Mouse (Mus musculus): Measurements from ENCODE around the gene Syde2.

Syde2 gene

DNA sequence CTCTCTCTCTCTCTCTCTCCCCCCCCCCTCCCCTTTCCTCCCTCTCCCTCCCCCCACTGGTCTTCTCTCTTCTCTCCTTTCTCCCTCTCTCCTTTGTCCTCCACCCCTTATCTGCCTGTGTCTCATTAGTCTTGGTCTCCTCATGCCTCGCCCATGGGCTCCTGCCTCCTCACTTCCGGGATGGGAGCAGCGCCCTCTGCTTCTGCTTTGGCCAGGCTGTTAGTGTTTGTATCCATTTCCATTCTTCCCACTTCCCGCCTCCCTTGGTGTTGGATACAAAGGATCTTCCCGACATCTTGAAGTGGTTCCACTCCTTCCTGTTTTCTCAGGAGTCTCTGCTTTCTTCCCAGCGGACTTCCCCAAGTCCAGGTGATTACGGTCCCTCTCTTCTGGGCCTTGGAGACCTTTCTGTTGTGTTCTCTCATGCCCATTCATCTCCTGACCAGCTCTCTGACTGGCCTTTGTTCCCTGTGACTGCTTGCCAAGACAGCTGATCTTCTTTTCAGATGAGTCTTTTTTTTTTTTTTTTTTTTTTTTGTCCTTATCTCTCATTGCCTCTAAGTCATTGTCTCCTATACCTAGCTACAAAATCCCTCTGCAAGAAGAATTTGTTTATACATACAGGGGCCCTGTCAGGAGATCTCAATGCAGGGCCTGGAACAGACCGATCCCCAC lies 24.0 kb downstream of the Syde2 start:
- no peak for DNase-seq (ENCODE audit: low spot score)

DNA sequence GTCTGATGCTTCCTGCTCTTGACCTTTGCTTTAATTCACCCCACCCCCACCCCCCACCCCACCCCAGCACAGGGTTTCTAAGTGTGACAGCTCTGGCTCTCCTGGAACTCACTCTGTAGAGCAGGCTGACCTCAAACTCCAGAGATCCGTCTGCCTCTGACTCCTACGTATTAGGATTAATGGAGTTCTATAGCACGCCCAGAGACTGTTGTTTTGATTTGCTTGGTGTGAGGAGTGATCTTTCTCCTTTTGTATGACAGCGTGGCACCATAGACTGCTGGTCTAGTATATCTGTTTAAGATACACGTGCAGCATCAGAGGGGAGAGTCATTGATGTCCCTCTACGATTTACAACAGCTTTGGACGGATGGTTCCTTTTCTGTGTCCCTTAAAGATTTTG lies 25.8 kb downstream of the Syde2 start:
- no peak for DNase-seq (ENCODE audit: low spot score)

DNA sequence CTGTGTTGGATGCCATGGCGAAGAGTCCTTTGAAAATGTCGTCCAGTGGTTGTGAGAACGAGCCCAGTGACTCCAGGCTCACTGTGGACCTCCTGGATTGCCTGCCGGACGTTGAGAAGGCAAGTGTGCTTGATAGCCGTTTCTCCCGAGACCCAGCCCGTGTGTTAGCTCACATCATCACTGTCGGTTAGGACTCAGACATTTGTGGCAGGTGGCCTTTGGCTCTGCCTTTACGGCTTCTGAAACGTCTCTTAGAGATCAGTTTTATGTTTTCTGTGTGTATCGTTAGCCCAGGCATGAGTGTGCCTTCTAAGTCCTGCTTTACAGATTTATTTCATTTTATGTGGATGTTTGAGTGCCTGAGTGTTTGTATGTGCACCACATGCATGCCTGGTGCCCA lies 26.7 kb downstream of the Syde2 start:
- DNase-seq (ENCODE audit: low spot score) = no peak

DNA sequence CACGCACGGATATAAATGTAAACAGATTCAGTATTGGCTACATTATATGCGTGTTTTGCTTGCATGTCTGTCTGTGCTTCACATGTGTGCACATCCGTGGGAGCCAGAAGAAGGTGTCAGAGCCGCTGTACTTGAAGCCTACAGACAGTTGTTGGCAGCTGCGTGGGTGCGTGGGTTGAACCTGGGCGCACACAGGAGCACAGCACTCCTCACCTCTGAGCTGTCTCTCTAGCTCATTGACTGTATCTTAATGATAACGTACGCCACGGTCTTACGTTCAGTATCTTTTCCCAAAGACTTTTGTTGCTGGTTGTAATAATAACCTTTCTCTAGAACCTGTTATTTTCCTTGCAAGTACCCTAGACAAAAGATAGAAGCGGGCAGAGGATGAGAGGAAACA lies 29.3 kb downstream of the Syde2 start:
- no peak for DNase-seq (ENCODE audit: low spot score)

DNA sequence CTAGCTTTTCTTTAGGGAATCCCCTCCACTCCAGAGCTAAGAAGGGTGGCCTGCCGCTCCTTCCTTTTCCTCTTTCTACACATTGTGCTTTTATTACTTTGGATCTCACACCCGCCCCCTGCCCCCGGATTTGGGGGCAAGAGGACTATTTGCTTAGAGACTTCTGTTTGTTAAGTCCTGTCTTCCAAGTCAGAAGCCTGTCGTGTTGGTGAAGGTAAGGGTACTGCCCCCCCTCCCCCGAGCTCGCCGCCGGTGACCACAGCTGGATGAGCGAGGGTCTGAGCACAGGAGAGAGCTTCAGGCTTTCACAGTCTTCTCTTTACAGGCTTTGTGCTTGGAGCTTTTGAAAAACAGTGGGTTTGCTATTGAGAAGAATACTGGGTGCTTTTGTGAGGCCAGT lies 29.9 kb downstream of the Syde2 start:
- no peak for DNase-seq (ENCODE audit: low spot score)

DNA sequence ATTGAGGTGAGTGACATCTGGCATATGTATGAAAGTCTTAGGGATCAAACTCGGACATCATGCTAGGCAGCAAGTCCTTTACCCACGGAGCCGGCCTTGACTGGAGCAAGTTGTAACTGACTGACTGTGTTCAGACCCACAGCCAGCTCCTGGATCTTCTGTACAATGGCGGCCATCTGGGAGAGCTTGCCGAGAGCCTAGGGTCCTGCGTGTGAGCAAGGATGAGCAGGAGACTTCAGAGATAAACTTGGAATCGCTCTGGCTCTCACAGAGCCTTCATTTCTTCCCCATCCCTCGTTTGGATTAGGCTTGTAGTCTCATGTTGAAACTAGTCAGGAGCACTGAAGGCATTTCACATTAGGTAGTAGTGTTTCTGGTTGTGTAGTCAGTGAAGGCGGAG lies 34.6 kb downstream of the Syde2 start:
- DNase-seq (ENCODE audit: low spot score) = no peak

DNA sequence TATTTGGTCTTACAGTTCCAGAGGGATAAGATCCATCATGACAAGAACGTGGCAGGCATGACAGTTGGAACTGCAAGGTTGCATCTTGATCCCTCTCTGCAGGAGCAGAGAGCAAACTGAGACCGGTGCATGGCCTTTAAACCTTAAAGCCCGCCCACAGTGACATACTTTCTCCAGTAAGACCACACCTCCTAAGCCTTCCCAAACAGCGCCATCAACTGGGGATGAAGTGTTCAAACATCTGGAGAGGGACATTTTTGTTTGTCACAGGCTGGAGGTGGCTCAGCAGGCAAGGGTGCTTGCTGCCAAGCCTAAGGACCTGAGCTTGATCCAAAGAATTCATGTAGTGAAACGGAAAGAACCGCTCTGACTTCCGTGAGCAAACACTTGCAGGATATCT lies 37.1 kb downstream of the Syde2 start:
- DNase-seq (ENCODE audit: low spot score) = no peak

DNA sequence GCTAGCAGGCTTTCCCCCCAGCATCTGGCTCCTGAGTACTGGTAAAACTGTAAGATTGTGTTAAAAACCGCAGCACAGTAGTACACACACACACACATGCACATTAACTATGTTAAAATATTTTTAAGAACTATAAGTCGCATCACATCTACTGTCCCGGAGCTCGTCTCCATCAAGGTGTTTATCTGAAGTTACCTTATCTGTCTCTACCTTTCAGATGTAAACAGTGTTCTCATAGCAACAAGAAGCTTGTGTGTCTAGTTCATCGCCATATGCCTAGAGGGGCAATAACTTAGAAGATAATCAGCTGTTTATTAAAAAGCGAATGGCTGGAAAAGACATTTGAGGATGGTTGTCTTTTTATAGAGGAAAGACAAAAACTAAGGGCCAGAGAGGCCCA lies 37.8 kb downstream of the Syde2 start:
- no peak for DNase-seq (ENCODE audit: low spot score)

DNA sequence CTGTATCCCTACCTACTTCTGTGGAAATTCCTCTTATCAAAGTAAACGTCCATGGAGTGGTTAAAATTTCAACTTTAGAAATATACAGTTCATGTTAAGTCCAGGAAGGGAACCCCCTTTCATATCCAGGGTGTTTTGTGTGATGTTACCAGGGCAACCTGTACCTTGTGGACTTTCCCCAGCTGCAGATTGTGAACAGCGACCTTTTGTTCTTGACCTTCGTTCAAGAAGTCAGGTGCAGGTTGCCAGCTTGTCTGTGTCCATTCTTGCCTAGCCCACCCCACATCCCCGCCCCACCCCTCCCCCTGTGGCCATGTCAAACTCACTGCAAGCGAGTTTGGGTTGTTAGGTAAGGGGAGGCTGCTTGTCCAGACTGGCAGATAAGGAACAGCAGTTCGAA lies 39.4 kb downstream of the Syde2 start:
- DNase-seq (ENCODE audit: low spot score) = no peak

DNA sequence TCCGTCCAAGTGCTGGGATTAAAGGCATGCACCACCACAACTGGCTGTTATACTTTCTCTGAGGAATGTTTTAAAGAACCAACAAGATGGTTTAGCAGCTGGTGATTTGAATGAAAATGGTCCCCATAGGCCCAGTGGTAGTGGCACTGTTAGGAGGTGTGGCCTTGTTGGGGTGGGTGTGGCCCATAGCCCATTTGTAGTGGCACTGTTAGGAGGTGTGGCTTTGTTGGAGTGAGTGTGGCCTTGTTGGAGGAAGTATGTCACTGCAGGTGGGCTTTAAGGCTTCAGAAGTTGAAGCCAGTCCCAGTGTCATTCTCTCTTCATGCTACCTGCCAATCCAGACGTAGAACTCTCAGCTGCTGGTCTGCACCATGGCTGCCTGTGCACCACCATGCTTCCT lies 40.7 kb downstream of the Syde2 start:
- DNase-seq (ENCODE audit: low spot score) = no peak

DNA sequence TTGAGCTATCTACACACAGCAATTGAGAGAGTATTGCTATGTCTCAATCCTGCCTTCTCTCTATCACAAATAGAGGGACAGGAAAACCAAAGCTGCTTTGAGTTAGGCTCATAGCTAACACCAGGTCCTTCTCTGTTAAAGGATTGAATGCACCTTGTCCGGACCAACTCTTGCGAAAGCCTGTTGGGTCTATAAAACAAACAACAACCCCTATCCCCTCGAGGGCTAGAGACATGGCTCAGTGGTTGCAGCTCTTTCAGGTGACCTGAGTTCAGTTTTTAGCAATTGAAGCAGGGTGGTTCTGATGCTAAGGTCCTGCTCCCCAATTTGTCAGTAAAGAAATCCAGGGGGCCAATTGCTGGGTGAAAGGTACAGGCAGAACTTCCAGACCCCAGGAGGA lies 41.6 kb downstream of the Syde2 start:
- no peak for DNase-seq (ENCODE audit: low spot score)

DNA sequence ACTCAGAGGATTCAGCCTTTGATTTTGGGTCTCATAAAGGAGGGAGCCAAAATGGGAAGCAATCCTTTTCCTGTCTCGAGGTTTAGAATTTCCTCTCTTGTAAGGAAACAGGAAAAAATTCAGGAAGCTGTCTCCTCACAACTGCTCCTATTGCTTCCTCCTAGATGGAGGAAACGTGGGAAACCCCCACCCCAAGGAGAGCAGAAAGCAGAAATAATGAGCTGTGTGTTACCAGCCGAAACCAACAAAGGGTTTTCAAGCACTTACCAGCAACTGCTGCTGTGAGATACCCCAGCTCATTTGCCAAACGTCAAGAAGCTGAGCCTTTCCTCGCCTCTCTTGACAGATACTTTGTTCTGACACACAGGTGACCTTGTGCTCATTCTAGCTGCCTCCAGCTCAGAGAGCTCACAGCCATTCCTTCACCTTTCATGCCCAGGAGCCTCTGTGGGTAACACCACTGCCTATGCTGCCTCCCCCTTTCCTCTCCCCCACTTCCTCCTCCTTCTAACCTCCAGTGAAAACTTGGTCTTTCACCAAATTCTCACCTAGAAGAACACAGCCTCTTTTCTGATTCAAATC lies 42.7 kb downstream of the Syde2 start:
- DNase-seq (ENCODE audit: low spot score) = no peak

DNA sequence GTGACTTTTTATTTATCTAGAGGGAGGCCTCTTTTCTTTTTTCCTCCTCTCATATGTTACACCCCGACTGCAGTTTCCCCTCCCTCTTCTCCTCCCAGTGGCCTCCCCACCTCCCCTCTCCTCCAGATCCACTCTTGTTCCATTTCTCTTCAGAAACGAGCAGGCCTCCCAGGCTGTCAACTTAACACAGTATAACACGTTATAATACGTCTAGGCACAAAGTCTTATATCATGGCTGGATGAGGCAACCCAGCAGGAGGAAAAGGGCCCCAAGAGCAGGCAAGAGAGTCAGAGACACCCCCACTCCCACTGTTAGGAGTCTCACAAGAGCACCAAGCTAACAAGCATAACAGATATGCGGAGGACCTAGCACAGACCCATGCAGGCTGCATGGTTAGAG lies 45.3 kb downstream of the Syde2 start:
- no peak for DNase-seq (ENCODE audit: low spot score)

DNA sequence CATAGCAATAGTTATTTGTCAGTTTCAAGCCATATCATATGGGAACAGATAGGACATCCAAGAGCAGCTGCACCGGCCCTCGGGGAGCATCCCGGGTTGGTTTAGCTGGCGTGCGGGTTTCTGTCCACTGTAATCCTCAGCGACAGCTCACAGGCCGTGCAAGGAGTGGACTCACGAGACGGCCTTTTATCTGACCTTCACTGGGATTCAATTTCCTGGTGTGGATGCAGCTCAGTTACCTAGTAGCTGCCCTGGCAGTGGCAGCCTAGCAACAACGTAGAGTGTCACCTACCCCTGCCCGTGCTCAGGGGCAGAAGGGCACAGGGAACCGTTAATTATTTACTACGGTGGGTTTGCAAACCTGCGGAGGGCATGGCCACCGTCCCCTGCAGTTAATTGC lies 50.2 kb downstream of the Syde2 start:
- DNase-seq (ENCODE audit: low spot score) = no peak

DNA sequence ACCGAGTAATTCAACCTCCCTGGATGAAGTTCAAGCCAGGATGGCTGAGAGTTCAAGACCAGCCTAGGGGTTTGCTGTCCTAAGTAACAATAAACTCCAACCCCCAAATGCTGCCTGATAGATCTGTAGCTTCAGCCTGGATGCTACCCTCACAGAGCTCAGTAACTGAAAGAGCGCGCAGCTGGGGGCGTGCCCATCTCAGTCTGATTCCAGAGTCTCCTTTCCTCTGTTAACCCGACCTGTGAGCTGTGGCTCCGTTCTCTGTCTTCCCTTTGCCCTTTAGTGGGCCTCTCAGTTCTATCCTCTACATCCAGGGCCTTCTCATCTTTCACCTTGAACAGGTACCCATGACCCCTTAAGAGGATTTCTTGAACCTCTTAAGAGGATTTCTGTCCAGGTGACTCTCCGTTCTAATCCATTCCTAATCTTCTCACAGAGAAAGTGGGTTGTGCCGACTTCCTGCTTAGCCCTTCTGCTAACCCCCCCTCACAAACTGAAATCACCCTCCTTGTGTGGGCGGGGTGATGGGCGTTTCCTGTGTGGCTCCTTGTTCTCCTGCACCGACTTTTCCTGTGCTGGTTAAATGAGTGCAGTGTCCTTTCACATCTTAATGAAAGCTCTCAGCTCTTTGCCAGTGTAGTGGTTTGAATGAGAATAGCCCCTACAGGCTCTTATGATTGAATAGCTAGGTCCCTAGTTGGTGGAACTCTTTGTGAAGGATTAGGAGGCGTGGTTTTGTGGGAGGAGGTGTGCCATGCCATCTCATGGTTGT lies 51.6 kb downstream of the Syde2 start:
- DNase-seq (ENCODE audit: low spot score) = no peak

DNA sequence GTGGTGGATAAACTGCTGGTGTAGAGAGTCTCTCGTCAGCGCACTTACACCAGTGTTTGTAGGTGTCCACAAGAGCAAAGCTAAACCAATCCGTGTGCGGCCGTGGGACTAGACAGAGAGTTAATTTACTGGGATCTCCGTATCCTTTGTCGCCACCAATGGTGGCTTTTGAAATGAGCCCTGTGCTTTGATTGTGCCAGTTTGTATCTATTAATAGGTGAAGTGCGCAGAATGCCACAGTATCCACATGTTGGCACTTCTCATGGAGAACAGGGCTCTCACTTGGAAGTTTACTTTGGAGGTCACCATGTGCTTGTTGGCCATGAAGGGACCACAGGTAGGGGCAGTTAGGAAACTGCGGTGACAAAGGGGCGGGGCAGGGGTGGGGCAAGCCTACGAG lies 53.7 kb downstream of the Syde2 start:
- no peak for DNase-seq (ENCODE audit: low spot score)

DNA sequence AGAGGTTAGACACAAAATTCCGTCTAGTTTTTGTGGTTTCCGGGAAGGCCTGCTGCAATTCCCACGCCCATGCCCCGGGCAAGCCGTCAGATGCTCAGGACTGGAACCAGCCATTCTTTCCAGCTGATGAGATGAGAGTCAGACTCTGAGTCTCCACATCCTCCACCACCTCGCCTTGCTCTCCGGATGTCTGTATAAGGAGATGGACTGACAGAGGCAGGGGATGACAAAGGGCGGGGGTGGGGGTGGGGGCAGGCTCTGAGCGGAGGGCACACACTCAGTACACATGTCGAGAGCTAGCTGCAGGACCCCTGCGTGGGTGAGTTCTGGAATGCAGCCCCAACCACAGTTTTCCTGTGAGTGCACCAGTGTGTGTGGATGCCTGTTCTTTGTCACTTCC lies 57.3 kb downstream of the Syde2 start:
- DNase-seq (ENCODE audit: low spot score) = no peak

DNA sequence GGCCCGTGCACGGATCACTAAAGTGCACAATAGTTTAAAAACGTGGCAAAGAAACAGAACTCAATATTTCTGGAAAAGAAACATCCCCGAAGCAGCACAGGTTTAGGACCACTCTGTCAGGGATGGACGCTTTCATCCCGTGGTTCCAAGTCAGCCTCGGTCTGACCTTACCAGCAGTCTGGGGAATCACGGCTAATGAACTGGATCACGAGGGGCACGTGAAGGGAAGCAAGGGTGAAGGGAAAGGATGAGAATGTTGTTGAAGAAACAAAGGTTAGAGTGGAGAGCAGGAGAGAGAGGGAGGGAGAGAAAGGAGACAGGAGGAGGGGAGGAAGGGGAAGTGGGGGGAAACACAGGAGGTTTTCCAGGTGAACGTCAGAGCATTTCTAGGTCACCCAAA lies 58.4 kb downstream of the Syde2 start:
- no peak for DNase-seq (ENCODE audit: low spot score)

DNA sequence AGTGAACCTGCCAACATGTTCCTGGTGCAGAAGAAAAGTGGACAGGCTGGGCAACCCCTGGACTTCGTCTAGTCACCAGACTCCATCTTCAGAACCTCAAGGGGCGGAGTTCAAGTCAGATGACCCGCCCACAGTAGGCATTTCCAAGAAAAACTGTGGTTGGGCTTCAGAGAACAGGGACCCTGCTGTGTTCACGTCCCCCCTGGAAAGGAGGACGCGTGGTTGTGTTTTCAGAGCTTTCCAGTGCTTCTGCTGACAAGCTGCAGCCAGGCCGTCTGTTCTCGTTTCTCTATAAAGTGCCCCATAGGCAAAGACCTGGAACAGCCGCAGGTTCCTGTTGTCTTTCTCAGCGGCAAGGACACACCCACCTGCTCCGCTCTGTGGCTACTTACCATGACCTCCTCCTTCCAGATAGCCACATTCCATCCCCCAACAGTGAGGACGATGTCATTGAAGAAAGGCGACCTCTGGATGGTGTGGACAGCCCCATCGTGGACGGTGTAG lies 60.1 kb downstream of the Syde2 start:
- peak; percentile 21 for DNase-seq (ENCODE audit: low spot score)

DNA sequence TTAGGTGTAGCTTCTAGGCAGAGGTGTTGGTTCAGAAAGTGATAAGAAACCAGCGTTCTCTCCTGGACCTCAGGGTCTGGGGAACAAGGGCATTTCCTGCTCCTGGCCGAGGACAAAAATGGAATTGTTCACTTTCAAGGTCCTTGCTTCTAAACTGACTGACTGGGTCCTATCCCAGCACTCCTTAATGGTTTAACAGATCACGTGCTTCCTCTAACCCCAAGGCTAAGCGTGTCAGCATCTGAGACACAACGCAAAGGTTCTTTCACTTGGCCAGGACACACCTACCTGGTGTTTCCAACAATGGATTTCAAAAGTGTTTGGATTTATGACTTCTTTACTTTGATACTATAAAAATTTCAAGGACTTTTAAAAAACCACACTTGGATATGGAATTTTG lies 62.3 kb downstream of the Syde2 start:
- DNase-seq (ENCODE audit: low spot score) = no peak

DNA sequence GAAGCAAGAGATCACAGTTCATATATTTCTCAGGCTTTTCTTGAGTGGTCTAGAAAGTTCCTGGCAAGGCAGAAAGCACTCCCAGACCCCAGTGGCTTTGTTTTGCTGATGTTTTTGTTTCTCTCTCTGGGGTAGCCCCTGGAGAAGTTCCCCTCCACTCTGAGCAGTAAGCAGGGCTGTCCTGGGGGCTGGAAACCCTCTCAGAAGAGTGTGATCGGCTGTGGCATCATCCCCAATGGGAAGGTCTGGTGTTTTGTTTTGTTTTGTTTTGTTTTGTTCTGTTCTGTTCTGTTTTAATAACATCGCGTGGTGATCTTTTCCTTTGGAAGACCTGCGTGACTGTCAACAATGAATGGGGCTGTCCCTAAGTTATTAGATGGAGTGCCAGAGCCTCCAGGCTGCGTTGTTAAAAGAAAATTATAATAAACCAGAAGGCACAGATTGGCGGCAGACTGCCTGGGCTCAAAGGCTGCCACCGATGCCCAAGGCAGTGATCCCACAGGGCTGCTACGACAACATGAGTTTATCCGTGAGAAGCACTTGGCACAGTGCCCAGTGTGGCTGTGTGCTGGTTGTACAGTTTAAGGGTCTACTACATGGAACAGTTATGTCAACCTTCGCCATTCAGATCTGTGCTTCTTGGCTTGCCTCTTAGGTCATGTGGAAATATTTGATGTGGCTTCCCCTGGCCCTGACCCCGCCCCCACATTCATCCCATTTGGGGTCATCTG lies 63.8 kb downstream of the Syde2 start:
- no peak for DNase-seq (ENCODE audit: low spot score)

DNA sequence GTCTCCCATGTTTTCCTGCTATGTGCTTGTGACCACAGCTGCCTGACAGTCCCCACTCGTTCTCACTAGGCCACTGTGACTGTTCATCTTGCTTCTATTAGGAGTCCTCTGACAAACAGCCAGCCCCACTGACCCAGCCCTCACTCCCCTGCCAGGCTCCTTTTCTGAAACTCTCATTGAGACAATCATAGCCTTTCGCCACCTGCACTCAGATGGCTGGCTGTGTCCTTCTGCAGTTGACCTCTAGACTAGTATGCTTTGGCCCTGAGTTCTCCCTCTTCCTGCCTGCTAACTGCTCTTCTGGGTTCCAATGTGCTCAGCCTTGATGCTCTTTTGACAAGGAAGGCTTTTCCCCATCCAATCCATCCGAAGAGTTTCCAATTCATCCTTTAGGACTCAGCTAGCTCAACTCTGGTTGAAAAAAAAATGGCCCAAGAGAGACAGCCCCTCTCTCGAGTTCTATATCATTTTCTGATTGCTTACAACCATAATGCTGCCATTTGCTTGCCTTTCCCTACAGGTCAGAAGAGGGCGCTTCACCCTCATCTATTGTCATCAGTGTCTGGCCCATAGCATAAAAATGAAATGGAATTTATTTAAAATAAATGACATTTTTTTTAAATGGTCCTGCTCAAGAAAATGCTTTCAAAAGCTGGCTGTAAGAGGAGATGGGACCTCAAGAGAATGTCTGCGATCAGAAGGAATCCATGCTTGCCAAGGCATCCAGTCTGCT lies 65.6 kb downstream of the Syde2 start:
- no peak for DNase-seq (ENCODE audit: low spot score)
